Mouse (Mus musculus) kidney, adult 18-20 months (tissue): Measurements from ENCODE around the gene Ankle2.

ENCODE experiments used
- DNase-seq: peaks from one replicate; pipeline ENCODE4 v3.0.0; 2021

The Ankle2 gene

DNA sequence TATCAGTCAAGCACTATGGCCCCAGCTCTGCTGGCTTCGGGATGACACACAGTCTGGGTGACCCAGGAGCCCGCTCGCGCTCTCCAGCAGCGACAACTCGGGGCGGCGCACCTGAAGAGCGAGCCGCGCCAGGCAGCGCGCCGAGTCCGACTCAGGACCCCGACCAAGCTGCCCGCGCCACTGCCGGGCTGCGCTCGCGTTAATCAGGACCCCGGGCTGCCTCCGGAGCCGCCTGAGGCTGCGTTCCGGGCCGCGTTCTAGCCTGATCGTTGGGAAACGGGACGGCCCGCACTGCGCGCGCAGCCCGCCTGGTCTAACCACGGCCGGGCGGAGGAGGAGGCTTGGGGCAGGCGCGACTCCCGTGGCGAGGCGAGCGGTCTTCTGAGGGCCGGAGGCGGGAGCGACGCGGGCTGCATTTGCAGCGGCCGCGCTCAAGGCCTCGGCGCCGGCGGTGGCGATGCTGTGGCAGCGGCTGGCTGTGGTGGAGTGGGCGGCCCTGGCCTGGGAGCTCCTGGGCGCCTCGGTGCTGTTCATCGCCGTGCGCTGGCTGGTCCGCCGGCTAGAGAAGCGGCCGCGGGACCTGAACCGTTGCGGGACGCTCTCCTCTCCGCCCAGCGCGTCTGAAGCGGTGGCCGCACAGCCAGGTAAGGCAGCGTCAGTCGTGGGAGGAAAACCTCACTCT lies at the start of gene Ankle2:
Ankle2 (plus strand) TSS at position 225 of the 682 bp plus-strand sequence.
- peak; percentile 94 for DNase-seq

GRCm38 (mm10) chr5:110181716-110182115 lies 49.1 kb upstream of the Ankle2 start:
- DNase-seq: peak; percentile 9

- DNase-seq: peak; percentile 7
These were observed 27.5 kb upstream of the Ankle2 start for GRCm38 (mm10) chr5:110203164-110203895.

DNA sequence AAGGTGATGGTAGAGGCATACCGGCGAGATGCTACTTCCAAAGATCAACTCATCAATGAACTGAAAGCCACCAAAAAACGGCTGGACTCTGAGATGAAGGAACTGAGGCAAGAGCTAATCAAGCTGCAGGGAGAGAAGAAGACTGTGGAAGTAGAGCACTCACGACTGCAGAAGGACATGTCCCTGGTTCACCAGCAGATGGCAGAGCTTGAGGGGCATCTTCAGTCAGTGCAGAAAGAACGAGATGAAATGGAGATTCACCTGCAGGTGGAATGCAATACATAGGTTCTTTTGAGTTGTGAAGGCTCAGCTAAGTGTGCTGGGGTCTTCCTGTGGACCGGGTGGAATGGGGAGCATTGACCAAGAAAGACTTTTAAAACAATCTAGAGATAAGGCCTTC lies 26.0 kb upstream of the Ankle2 start:
- DNase-seq: no peak

GRCm38 (mm10) chr5:110211312-110211711 lies 19.5 kb upstream of the Ankle2 start:
- no peak for DNase-seq

- DNase-seq: no peak
These were observed 14.0 kb upstream of the Ankle2 start for GRCm38 (mm10) chr5:110216780-110217179.

DNA sequence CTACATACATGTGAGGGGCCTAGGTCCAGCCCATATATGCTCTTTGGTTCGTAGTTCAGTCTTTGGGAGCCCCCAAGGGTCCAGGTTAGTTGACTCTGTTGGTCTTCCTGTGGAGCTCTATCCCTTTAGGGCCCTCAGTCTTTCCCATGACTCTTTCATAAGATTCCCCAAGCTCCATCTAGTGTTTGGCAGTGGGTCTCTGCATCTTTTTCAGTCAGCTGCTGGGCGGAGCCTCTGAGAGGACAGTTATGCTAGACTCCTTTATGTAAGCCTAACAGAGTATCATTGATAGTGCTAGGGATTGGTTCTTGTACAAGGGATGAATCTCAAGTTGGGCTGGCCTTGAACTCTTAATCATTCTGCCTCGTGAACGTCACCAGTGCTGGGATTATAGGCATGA lies 10.5 kb upstream of the Ankle2 start:
- no peak for DNase-seq

DNA sequence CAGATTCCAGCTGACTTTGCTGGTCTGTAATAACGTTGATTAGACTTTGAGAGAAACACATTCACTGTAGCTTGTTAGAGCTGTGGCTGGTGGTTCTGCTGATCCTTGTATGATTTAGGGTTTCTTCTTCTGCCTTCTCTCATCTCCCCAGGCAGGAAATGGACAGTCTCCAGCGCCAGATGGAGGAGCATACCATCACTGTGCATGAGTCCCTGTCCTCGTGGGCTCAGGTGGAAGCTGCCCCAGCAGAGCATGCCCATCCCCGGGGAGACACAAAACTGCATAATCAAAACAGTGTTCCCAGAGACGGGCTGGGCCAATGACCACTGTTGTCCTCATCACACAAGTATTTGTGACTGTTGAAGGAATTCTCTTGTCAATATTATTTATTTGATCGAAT lies 8.0 kb upstream of the Ankle2 start:
- DNase-seq: no peak

DNA sequence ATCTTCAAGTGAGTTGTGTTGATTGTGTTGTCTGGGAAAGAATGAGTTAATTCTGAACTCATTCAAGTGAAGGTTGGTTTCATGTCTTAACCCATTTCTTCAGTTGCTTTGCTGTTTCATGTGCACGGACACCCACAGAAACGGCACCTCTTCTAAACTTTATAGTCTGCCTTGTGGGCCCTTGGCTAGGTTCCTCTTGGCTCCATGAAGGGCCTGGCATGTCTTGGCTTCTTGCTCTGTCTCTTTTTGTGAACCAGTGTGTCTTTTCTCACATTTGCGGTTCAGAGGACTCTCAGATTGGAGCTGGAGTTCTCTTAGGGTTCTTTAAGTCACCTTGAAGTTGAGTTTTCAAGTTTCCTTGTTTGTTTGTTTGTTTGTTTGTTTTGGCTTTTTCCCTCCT lies 5.7 kb upstream of the Ankle2 start:
- no peak for DNase-seq

GRCm38 (mm10) chr5:110227336-110227883 lies 3.4 kb upstream of the Ankle2 start:
- no peak for DNase-seq

DNA sequence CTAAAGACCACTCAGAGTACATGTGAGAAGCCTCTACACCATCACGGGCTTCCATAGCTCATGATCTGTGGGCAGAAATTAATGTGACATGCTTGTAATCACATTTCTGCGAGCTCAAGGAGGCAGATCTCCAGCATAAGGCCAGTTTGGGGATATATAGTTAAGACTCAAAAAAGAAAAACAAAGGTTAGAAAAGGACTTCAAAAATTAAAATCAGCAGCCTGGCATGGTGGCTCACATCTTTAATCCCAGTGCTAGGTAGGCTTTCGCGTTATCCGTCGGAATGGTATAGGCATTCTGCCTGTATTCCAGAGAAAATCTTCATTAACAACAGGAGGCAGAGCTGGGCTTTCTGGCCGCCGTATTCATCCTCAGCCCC lies 414 bp upstream of the Ankle2 start:
- DNase-seq: no peak

DNA sequence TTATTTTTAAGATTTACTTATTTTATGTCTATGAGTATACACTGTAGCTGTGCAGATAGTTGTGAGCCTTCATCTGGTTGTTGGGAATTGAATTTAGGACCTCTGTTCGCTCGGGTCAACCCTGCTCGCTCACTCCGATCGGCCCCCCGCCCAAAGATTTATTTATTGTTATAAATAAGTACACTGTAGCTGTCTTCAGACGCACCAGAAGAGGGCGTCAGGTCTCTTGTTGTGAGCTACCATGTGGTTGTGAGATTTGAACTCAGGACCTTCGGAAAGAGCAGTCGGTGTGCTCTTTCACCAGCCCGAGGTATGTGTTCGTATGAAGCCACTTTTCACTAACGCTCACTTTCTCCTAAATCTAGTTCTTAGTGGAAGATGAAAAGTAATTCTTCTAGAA lies 834 bp downstream of the Ankle2 start:
- DNase-seq: no peak

- no peak for DNase-seq
These were observed 1.5 kb downstream of the Ankle2 start for GRCm38 (mm10) chr5:110232346-110232745.

- DNase-seq: no peak
These were observed 13.3 kb downstream of the Ankle2 start for GRCm38 (mm10) chr5:110244091-110244490.

GRCm38 (mm10) chr5:110266941-110267340 lies 36.1 kb downstream of the Ankle2 start:
- no peak for DNase-seq

- DNase-seq: peak; percentile 90
These were observed 38.6 kb downstream of the Ankle2 start, which contains the start of gene Pgam5 for GRCm38 (mm10) chr5:110269141-110270101. Pgam5 (minus strand) TSS chr5:110269913.

DNA sequence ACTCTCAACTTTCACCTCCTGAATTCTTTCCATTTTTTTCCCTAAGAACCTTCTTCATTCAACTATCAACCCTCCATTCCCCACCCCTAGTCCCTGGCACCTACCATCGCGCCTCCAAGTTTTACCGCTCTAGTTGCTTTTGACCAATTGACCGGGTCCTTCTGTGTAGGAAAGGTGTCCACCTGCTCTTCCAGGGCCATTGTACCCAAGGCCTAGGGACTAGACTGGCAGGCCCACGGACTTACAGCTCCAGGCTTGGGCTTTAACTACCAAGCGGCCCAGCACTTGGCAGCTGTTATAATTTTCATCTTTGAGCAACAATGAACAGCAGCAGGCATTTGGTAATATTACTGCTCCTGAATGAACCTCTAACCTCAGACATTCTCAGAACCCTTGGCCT lies 39.4 kb downstream of the Ankle2 start:
- DNase-seq: no peak

DNA sequence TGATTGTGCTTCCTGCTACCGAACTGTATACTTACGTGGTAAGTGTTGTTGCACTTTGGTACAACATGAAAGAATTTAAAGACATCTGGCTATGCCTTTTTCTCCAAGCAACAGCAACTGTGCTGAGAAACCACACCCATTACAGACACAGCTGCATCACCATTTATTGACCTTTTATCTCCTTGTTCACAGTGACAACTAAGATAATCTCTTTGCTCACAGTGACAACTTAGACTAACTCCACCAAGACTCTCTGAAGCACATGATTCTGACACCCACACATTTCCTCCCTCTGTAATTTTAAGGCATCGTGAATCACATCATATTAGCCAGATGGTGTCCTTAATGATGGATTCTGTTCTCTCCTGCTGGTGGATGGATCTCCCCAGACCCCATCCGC lies 43.3 kb downstream of the Ankle2 start:
- DNase-seq: no peak

DNA sequence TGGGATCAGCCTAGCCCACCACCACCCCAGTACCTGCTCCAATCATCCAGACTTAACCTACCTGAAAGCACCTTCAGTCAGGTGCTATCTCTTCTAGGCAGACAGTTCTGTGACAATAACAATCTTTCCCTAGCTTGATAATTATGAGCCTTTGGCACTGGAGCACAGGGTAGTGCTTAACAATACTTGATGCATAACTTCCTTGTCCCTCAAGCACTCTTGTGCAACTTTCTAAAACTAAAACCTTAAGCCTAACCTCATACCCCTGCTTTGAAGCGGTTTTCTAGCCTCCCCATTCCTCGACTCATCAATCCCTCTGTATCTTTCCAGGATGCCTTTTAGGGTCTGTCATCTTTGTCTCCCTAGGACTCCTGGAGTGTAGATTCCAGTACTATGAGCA lies 44.0 kb downstream of the Ankle2 start:
- DNase-seq: no peak

- DNase-seq: no peak
These were observed 45.6 kb downstream of the Ankle2 start for GRCm38 (mm10) chr5:110276391-110276790.

- no peak for DNase-seq
These were observed 46.1 kb downstream of the Ankle2 start for GRCm38 (mm10) chr5:110276910-110277309.

DNA sequence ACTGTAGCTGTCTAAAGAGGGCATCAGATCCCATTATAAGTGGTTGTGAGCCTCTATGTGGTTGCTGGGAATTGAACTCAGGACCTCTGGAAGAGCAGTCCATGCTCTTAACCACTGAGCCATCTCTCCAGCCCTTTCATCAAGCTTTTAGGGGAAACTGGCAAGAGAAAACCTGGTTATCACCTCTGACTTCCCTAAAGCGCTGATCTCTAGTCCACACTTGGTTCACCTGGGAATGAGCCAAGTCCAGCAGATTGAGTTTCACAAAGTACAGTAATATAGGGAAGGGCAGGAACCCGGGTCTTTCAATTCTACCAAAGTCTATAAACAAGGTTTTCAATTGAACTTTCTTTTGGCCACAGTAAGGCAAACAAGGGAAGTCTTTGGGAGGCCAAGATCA lies 51.2 kb downstream of the Ankle2 start:
- no peak for DNase-seq

- peak; percentile 69 for DNase-seq
These were observed 53.7 kb downstream of the Ankle2 start for GRCm38 (mm10) chr5:110284536-110284935.
